Mouse (Mus musculus) urinary bladder, postnatal 36 days (tissue): ENCODE results near the gene Mgarp.
"Not testable (repeated sequence)": the region's sequence is repeated elsewhere in the genome, so short reads cannot be mapped to it uniquely, and the experiment has no call there.

Experiments used
- DNase-seq, 2 experiments: peaks; one replicate each; pipeline ENCODE4 v3.0.0; 2022; ENCODE audit warnings: low spot score in 2 of 2, mixed read lengths in 1 of 2

Gene Mgarp

DNA sequence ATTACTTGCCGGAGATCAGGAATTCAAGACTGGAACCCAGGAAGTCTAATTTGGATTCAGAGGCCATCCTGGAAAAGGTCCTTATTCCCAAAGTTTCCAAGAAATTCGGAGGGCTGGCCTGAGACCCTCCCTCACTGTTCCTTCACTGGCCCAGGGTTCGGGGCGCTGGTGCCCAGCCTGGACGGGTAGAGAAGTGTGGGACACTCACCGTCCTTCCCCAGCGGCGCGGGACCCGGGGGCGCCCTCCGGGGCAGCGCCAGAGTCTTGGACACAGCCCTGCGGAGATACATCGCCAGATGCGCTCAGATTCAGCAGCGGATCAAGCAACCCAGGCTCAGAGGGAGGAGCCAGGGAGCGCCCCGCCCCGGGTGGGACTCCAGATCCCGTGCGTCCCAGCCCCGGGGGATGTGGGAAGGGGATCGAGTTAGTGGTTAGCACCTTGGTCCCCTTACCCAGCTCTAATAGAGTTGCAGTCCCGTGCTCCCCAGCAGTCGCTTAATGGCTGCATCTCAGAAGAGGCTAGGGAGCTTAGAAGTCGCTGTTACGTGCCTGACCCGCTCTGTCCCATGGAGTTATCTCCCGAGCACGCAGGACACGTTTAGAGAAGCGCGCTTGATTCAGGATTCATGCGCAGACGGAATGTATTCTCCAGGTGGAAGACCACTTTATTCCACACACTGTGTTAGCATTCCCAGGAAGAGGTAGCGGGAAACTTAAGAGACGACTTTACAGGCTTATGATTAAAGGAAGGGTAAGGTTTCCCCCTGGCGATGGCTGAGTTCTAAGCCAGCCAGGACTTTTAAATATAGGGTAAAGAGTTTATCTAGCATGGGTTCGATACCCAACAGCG lies at the start of gene Mgarp:
TSS of gene Mgarp (minus strand) at position 520 of the 850 bp plus-strand sequence.
- peak; percentile 24 to 59 for DNase-seq

DNA sequence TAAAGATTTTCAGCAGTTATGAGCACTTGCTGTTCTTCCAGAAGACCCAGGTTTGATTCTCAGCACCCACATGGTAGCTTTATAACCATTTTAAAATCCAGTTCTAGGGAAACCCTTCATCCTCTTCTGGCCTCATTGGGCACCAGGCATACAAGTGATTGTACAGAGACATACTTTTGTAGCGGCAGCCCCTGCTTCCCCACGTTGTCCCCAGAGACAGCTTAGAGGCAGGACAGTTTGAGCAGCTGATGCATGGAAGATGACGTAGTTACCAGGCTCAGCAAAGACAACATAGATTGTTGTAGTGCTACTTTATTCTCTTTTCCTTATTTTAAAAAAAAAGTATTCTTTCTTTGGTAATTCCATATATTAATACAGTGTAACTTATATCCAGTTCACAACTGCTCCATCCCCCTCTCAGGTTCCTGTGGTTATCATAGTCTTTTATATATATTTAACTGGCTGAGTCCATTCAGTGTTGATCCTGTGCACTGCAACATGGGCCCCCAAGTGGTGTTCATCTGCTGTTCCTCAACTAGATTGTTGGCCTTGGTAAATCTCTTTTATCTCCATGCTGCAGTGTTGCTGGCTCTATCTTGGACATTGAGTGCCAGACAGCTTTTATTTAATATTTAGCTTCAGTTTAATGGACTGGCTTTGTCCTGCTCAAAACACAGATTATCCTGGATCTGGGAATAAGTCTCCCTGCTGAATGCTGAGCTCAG lies 38.5 kb upstream of the Mgarp start:
- no peak for DNase-seq

DNA sequence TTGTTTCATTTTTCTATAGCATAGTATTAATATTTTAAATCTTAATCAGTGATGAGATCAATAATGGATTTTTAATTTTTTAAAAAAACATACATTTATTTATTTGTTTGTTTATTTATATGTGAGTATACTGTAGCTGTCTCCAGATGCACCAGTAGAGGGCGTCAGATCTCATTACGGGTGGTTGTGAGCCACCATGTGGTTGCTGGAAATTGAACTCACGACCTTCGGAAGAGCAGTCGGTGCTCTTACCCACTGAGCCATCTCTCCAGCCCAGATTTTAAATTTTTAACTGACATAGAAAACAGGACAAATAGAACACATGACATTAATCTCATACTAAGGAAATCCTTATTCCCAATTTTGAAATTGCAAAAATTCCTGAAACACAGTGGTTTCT lies 37.8 kb upstream of the Mgarp start:
- DNase-seq, result not testable (repeated sequence)

DNA sequence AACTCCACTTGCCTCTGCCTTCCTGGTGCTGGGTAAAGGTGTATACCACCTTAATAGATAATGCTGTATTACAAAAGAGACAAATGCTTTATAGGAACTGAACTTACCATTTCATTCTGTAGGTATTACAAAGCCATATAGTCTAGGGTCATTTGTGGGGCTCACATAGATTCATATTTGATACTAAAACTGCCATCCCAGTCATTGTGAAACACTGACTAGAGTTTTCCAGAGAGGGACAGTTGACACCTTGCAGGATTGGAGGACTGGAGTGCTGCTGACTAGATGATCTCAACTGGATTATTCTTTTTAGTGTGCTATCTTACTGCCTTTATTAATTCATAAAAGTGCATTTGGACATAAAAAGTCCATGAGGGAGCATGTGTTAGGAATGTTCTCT lies 28.9 kb upstream of the Mgarp start:
- DNase-seq, result no peak

DNA sequence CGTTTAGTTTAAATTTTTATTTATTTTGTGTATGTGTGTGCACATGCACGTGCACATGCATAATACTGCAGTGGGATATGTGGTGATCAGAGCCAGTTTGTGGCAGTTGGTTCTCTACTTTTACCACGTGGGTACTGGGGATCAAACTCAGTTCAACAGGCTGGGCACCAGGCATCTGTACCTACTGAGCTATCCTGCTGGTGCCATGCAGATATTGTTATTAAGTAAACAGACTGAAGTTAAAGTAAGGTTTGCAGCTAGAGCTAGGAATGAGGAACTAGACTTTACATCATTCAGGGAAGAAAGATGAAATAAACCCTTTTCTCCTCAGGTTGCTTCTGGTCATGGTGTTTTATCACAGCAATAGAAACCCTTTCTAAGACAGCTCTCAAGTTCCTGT lies 25.4 kb upstream of the Mgarp start:
- no peak for DNase-seq

DNA sequence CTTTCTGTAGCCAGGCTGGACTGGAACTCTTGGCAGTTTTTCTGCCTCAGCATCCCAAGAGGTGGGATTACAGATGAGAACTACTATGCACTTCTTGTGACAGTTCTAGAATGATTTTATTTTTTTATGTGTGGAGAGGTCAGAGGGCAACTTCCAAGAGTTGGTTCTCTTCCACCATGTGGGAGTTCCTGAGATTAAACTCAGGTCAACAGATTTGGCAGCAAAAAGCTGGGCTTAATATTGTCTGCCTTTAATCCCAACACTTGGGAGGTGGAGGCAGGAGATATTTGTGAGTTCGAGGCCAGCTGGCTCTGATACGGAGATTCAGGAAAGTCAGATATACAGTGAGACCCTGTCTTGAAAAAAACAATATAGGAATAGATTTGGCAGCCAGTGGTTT lies 21.4 kb upstream of the Mgarp start:
- DNase-seq, result no peak

DNA sequence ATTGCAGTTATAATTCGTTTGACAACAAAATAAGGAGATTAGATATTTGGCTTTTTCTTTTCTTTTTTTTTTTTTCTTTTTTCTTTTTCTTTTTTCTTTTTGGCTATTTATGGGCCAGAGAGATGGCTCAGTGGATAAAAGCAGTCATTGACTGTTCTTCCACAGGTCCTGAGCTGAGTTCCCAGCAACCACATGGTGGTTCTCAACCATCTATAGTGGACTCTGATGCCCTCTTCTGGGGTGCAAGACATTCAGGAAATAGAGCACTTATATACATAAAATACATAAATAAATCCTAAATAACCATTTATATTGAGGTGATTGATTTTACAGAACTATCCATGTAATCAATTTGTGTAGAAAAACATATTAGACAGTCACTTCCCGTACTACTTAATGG lies 20.9 kb upstream of the Mgarp start:
- no peak for DNase-seq

DNA sequence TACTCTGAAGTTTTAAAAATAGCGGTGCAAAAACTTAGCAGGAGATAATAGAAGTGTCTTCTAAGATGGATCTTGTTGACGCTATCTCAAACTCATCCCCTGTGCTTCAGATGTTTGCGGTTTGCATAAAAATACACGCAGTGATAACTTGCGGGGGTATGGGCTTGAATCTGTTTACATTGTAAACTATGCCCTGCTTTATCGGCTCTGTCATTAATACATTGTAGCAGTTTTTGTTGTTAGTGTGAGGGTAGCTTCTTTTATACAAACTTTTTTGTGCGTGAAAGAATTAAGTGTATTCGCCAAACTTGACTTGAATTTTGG lies 20.6 kb upstream of the Mgarp start:
- no peak for DNase-seq

DNA sequence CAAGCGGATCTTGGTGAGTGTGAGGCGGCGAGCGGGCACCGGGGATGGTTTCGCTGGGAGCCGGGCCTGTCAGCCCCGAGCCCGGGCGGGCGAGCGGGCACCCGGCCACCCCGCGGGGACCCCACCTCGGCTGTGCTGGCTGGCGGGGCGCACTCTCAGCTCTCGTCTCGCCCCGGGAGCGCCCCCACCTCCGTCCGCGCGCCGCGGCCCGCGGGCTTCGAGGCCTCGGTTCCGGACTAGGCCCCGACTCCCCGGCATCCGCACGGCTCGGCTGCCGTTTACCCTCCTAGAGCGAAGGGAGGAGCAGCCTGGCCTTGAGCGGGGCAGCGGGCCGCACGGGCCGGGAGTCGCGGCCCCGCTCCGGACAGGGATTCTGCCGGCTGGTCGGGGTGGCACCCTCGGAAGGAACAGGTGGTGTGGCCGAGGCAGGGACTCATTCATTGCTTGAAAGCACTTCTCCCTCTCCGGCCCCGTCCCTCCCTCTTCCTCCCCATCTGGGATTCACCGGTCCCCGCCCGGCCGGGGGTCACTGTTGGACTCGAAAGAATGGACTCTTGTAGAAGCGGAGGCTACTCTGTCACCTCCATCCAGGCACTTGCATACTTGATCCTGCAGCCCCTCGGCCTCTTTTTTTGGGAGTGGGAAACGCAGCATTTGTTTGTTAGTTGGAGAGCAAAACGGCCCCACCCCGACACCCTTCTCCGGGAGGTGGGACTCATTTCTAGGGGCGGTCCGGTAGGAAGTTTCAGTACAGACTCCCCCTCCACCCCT lies 20.0 kb upstream of the Mgarp start:
- DNase-seq, result peak; percentile 28 to 44

DNA sequence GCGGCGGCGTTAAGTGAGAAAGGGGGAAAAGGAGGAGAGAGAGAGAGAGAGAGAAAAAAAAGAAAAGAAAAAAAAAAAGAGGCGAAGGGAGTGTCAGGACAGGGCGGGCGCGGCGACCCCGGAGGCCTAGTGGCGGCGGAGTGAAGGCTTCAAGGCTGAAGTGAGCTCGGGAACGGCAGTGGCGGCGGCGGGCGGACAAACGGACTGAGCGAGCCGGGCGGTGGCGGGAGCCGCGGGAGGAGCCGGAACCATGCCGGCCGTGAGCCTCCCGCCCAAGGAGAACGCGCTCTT lies 19.5 kb upstream of the Mgarp start:
- no peak for DNase-seq

DNA sequence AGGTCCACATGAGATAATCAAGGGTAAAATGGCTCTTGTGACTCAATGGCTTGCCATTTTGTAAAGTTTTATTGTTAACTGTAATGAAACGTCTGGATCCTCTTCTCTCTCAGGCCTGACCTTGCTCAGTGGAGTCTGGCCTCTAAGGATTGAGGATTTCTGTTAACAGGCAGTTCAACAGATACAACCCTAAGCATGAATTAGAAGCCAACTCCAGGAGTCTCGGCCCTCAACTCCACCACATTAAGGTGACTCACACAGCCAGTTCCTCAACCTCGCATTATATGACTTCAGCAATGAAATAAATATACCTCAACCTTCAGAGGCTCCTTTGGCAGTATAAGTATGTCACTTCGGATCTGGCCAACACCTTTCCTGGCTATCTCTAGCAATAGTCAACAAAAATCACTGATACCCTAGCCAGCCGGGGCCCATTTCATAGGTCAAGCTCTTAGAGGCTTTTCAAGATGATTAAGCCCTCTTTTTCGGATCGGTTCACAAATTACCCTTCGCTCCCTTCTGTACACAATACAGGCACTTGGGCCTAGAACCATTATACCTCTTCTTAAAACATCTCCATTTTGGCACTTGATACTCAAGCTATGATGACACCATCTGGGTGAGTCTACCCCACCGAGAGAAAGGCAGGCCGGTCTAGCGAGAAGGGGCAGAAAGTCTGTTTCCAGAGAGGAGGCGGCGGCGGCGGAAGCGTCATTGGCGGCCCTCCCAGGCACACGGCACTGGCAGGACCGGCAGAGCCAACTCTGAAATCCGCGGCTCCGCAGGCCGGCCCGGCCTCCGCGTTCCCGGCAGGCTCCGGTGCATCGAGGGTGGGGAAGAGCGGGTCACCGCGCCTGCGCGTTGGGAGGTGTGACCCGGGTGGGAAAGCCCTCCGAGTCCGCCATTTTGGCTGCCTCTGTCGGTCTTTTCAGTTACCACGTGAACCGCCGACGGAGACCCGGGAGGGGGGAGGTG lies 18.8 kb upstream of the Mgarp start, which contains the start of gene Naa15:
TSS of gene Naa15 (plus strand) at position 51 of the 975 bp plus-strand sequence.
- DNase-seq, result peak; percentile 88 to 96

DNA sequence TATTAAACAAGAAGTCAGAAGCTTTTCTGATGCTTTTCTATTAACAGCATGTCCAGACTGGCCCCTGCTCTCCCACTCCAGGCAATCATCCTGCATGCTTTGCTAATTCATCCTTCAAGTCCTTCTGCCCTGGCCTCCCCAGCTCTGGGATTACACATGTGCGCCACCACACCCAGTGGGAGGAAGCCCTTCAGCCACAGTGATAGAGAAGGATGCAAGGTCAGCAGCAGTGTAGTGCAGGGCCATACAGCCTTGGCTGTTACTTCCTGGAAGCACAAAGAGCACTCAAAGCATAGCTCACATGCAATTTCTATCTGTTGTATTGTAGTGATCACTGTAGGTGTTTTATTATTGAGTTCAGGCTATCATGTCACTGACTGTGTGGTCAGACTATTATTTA lies 16.7 kb upstream of the Mgarp start:
- peak in 1 of 2 experiments; percentile 12 for DNase-seq

DNA sequence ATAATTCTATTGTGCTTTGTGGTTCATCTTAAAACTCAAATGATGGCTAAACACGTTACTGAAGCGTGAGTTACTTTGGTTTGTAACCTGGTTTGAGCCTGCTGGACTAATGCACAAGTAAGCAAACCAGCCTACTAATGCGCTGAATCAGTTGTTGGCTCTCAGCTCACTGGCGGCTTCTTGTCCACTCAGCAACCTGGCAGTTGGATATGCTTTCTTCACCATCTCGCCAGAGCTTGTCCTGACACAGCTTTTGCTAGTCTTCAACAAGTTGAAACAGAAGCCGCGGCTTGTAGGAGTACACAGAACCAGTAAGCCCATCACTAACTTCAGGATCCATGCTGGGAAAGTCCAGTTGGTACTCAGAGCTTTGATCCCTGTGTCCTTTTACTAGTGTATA lies 15.9 kb upstream of the Mgarp start:
- DNase-seq, result peak in 1 of 2 experiments; percentile 21

DNA sequence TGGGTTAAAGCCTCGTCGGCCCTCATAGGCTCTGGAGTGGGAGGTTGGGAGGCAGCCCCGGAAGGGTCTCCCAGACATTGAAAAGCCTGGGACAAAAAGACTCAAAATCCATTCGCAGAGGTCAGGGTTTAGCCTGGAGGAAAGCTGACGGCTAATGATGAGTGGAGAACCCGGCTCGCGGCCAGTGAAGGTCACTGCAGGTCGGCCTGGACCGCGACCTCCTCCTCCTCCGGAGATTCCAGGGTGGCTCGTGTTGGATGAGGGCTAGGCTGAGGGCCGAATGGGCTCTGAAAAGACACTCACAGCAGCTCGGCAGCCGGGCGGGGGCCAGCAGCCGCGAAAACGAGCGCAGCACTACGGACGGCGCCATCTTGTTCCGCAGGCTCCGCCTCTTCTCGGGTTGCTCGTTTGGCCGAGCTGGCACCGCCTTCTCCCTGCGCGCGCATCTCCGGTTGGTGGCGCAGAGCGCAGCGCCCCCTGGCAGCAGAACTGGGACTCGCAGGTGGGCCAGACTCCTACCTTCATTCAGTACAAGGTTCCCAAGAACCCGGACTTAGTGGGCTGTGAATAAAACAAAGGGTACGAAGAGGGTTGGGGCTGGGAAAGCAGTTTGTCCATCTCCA lies 12.1 kb upstream of the Mgarp start, which contains the start of gene Ndufc1:
TSS of gene Ndufc1 (minus strand) at position 428 of the 623 bp plus-strand sequence.
- DNase-seq, result peak; percentile 96

DNA sequence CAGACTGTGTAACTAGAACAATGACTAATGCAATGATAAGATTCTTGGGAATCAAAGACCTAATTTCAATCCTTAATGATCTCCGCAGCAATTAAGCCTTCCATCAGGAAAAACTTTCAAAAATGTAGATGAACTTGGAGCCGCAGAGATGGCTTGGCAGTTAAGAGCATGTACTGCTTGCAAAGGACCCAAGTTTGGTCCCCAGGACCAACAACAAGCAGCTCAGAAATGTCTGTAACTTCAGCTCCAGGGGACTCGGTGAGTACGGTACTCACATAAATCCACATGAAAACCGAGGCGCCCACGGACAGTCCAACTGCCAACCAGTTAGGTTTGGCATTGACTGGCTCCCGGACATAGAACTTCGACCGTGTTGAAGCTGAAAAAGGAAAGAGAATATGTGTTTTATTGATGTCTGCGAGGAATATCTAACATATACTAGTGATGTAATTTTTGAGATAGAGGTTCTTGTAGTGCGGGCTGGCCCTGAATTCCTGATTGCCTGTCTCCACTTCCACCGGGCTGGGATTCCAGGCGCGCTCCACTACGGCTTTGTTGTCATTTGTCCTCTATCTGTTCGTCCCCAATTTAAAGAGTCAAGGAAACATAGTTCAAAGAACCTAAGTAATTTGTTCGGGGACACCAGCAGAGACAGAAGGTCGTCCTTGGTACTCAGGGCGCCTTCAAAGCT lies 11.5 kb upstream of the Mgarp start:
- no peak for DNase-seq

DNA sequence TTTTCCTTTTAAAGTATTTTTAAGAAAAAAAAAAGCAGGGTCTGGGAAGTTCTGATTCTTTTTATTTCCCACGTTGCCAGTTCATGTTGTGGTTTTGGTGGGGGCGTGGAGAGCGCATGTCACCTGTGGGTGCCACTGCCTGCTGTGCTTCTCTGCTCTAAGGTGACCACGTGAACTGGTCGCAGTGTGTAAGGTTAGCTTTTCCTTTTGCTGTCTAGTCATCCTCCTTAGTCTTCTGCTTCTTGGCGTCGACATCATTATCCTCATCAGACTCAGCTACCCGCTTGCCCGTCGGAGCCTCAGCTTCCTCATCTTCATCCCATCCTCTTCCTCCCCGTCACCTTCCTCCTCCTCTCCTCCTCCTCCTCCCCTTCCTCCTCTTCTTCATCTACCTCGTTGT lies 6.1 kb upstream of the Mgarp start:
- DNase-seq, result no peak

DNA sequence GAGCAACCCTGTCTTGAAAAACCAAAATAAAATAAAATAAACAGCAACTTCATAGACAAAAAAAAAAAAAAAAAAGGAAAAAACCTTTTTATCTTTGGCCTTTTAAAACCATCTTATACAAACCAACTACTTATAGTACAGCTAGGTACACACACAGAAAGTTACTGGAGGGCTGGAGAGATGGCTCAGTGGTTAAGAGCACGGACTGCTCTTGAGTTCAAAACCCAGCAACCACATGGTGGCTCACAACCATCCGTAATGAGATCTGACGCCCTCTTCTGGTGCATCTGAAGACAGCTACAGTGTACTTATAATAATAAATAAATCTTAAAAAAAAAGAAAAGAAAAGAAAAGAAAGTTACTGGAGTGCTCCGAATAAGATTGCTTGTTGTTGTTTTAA lies 5.5 kb upstream of the Mgarp start:
- not testable (repeated sequence) for DNase-seq

DNA sequence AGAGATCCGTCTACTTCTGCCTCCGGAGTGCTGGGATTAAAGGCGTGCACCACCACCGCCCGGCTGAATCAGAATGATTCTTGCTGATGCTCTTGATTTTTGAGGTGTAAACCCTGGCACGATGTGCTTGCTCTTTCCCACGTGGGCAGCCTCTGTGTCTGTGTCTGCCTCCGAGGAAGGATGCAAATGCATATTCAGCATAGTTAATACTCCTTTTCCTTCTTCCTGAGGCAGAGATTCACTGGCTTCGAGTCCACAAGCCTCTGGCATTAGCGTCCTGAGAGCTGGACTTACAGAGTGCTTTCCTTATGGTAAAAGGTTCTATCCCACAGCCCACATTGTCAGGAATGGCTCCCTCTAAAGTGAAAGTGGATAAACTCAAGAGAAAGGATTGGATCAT lies 4.1 kb upstream of the Mgarp start:
- DNase-seq, result no peak

DNA sequence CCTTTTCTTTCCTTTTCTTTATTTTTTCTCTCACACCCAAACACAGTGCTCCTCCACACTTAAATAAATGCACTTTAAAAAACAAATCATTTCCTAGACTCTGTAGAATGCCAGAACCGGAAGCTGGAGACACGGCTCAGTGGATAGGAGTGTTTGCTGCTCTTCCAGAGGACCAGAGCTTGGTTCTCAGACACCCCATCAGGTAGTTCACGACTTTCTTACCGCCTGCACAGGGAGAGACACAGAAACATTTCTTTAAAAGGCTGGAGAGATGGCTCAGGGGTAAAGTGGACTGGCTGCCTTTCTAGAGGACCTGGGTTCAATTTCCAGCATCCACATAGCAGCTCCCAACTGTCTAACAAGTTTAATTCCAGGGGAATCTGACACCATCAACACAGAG lies 3.0 kb upstream of the Mgarp start:
- no peak for DNase-seq

DNA sequence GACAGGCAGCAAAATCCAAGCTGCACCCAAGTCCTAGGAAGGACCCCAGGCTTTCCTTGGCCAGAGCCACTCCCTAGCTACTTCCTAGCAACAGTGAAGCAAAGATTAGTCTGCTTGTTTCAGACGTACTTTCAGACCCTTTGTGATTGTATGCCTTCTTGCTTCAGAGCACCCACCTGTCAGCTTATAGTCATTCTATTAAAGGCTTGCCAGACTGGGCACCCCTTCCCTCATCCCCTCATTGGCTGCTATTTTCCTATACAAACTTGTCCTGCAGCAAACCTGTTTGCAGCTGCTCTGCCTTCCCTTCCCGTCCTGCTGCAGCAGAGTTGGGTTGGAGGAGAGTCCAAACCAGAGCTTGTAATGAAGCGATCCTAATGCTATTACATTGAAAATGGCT lies 2.1 kb upstream of the Mgarp start:
- DNase-seq, result no peak
